Comparison of ENCODE assay signal across 7 mouse cellular contexts in the genomic region with DNA sequence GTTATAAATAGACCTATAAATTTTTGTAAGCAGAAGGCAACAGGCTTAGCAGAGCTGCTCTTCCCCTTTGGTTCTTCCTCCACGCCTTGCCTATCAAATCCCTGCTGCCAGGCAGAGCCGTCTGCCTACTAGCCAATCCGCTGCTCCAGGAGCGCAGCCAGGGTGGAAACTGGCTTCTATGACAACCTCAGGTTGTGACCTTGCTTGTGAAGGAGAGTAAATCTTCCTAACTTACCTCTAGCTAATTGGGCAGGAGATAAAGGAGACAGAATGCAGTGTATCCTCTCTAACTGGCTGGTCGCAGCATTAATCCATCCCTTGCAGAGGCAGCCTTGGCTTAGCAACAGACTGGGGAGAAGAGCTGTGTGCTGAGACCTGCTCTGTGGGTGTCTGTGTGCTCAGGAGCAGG. TPM values are rescaled to one million over a fixed set of nuclear protein-coding genes. Genes with fewer than 3 reads are reported as not detected.
DNase-seq lines count a peak whose midpoint lies in the region; ATAC-seq and TF ChIP-seq lines count a peak whose summit lies in the region.

No protein-coding gene starts in this region.

- H3K27ac ChIP-seq in midbrain, embryonic 15.5 days, result 0 out of 2 replicates have a peak overlapping the region, but pooled peaks have one; percentile 38
- no peak overlapping the region for H3K27ac ChIP-seq in midbrain, embryonic 11.5 days (ENCODE audit: low read depth, low read length)
- peak overlapping the region; percentile 51 for H3K27ac ChIP-seq in left cerebral cortex, adult 2 months

- ATAC-seq in midbrain, embryonic 15.5 days (replicated peaks), result no peak
- ATAC-seq in midbrain, embryonic 11.5 days (ENCODE audit: low FRiP score), result no peak
- ATAC-seq in hematopoietic stem cell, adult 5-6 weeks (replicated peaks in 1 of 2; ENCODE audit: insufficient read depth in 1 of 2, low FRiP score in 2 of 2, low TSS enrichment in 1 of 2, low read depth in 1 of 2, poor library complexity in 2 of 2, severe bottlenecking in 2 of 2), result peak; percentile 60 to 72; a peak in 3 of 4 replicates

- H3K27me3 ChIP-seq in midbrain, embryonic 15.5 days (replicated peaks), result no peaks in the 10 kb centered on the region
- no peaks in the 10 kb centered on the region for H3K27me3 ChIP-seq in midbrain, embryonic 11.5 days (ENCODE audit: control insufficient read depth, insufficient read depth, low read length)

- WGBS in midbrain, embryonic 15.5 days, result 34% methylated on average over 5 of the region's 5 CpGs
- 43% methylated on average over 5 of the region's 5 CpGs for WGBS in midbrain, embryonic 11.5 days

- no peak overlapping the region for H3K9ac ChIP-seq in midbrain, embryonic 15.5 days
- H3K9ac ChIP-seq in midbrain, embryonic 11.5 days (ENCODE audit: low read length), result no peak overlapping the region

- no peak overlapping the region for H3K4me2 ChIP-seq in midbrain, embryonic 15.5 days
- no peak overlapping the region for H3K4me2 ChIP-seq in midbrain, embryonic 11.5 days

- H3K36me3 ChIP-seq in midbrain, embryonic 15.5 days (replicated peaks), result no peaks in the 10 kb centered on the region
- no peaks in the 10 kb centered on the region for H3K36me3 ChIP-seq in midbrain, embryonic 11.5 days (ENCODE audit: control insufficient read depth, insufficient read depth, low read length)

- no peaks in the 10 kb centered on the region for H3K9me3 ChIP-seq in midbrain, embryonic 15.5 days
- no peaks in the 10 kb centered on the region for H3K9me3 ChIP-seq in midbrain, embryonic 11.5 days (ENCODE audit: control insufficient read depth, low read length)

- H3K4me1 ChIP-seq in midbrain, embryonic 15.5 days, result peaks cover 8% of the 10 kb centered on the region
- H3K4me1 ChIP-seq in midbrain, embryonic 11.5 days (ENCODE audit: control insufficient read depth, insufficient read depth, low read length), result no peaks in the 10 kb centered on the region

- intact Hi-C loops in left cerebral cortex, adult 2 months (cut with DNase I), result no loop called here

- TF ChIP-seq CTCF in left cerebral cortex, adult 2 months (IDR thresholded peaks at IDR 0.05), result no peak

- DNase-seq in midbrain, embryonic 11.5 days (ENCODE audit: low spot score, missing footprints), result no peak
- peak; percentile 33 to 62 for DNase-seq in frontal cortex, adult 2 months (ENCODE audit: extremely low spot score in 1 of 2, low spot score in 1 of 2)
- peak in 1 of 2 experiments; percentile 46 for DNase-seq in left cerebral cortex, adult 2 months (ENCODE audit: extremely low spot score in 1 of 2, low spot score in 2 of 2)
- peak; percentile 35 for DNase-seq in ovary, postnatal 14 days (ENCODE audit: low spot score)
- DNase-seq in spleen, postnatal 14 days (ENCODE audit: low spot score in 2 of 2), result no peak

- H3K4me3 ChIP-seq in midbrain, embryonic 15.5 days, result no peak overlapping the region
- no peak overlapping the region for H3K4me3 ChIP-seq in midbrain, embryonic 11.5 days (ENCODE audit: low read depth, low read length)
- no peak overlapping the region for H3K4me3 ChIP-seq in left cerebral cortex, adult 2 months

RNA-seq across cellular contexts. Expression of gene Cript, which starts 29.7 kb away (rescaled TPM):
- polyA plus RNA-seq in midbrain, embryonic 15.5 days (2015; fragmentation: Nextera tagmentation; extraction: Ambion mirVana), result 194 and 211 TPM in 2 replicates
- polyA plus RNA-seq in midbrain, embryonic 11.5 days (2014; fragmentation: Nextera tagmentation; extraction: Ambion mirVana), result 211 and 229 TPM in 2 replicates
- 83.0 and 84.3 TPM in 2 replicates for polyA plus RNA-seq in frontal cortex, adult 2 months (2012; rRNA removed)
- total RNA-seq in hematopoietic stem cell, adult 5-6 weeks (2017), result 68.8 and 78.7 TPM in 2 replicates
- 10 to 100 TPM; 62.1 to 64.1 TPM for total RNA-seq in left cerebral cortex, adult 2 months (2021)

RNA-seq across cellular contexts. Expression of gene Pigf, which starts 29.8 kb away (rescaled TPM):
- 28.1 and 29.0 TPM in 2 replicates for polyA plus RNA-seq in midbrain, embryonic 15.5 days (2015; fragmentation: Nextera tagmentation; extraction: Ambion mirVana)
- polyA plus RNA-seq in midbrain, embryonic 11.5 days (2014; fragmentation: Nextera tagmentation; extraction: Ambion mirVana), result 48.5 and 50.2 TPM in 2 replicates
- polyA plus RNA-seq in frontal cortex, adult 2 months (2012; rRNA removed), result 18.6 and 18.9 TPM in 2 replicates
- 22.9 and 35.6 TPM in 2 replicates for total RNA-seq in hematopoietic stem cell, adult 5-6 weeks (2017)
- total RNA-seq in left cerebral cortex, adult 2 months (2021), result 10 to 100 TPM; 18.9 to 21.3 TPM

RNA-seq across cellular contexts. Expression of gene Socs5, which starts 52.4 kb away (rescaled TPM):
- 14.8 and 16.2 TPM in 2 replicates for polyA plus RNA-seq in midbrain, embryonic 15.5 days (2015; fragmentation: Nextera tagmentation; extraction: Ambion mirVana)
- 13.0 and 15.5 TPM in 2 replicates for polyA plus RNA-seq in midbrain, embryonic 11.5 days (2014; fragmentation: Nextera tagmentation; extraction: Ambion mirVana)
- polyA plus RNA-seq in frontal cortex, adult 2 months (2012; rRNA removed), result 51.5 and 55.8 TPM in 2 replicates
- total RNA-seq in hematopoietic stem cell, adult 5-6 weeks (2017), result 16.4 and 20.0 TPM in 2 replicates
- 100 to 1,000 TPM; 126 to 129 TPM for total RNA-seq in left cerebral cortex, adult 2 months (2021)

Comparison
In these comparisons a context has a peak if more than half of its experiments do, and no peak if none do; other contexts are left out.
1. ATAC-seq: peak in hematopoietic stem cell, adult 5-6 weeks (2 of 2); none in midbrain, embryonic 15.5 days (single experiment) and midbrain, embryonic 11.5 days (single experiment).
2. DNase-seq: peak in frontal cortex, adult 2 months (2 of 2) and ovary, postnatal 14 days (single experiment); none in midbrain, embryonic 11.5 days (single experiment) and spleen, postnatal 14 days (0 of 2).